Mouse (Mus musculus) C2C12 (cell line): ENCODE data around the gene Elmod2. TPM values are rescaled to one million over a fixed set of nuclear protein-coding genes. Genes with fewer than 3 reads are reported as not detected.
A peak's percentile ranks its signal among the peaks of the same experiment; 100 is the strongest.

Source experiments
- H3K27me3 ChIP-seq: one replicate; pipeline ENCODE4 v1.6.1; 2011; ENCODE audit not compliant: control insufficient read depth, insufficient read depth, insufficient read length
- H3K36me3 ChIP-seq: one replicate; pipeline ENCODE4 v1.6.1; 2011; ENCODE audit not compliant: control insufficient read depth, insufficient read depth
- H3K4me3 ChIP-seq: one replicate; pipeline ENCODE4 v1.5.1; 2011; ENCODE audit warnings: mild to moderate bottlenecking, control low read depth; ENCODE audit not compliant: poor library complexity, insufficient read depth, severe bottlenecking
- H3K79me2 ChIP-seq: one replicate; pipeline ENCODE4 v1.6.1; 2011; ENCODE audit not compliant: control insufficient read depth, insufficient read depth
- H3K79me3 ChIP-seq: one replicate; pipeline ENCODE4 v1.6.1; 2011; ENCODE audit warnings: low read depth, control low read depth
- H3ac ChIP-seq: one replicate; pipeline ENCODE3; 2011; ENCODE audit warnings: low read depth; ENCODE audit not compliant: control insufficient read depth, insufficient read length
- CEBPB ChIP-seq: IDR thresholded peaks from one replicate; pipeline ENCODE4 v1.6.1; 2011; ENCODE audit warnings: low read depth, mild to moderate bottlenecking, control low read depth, moderate library complexity
- CTCF ChIP-seq: IDR thresholded peaks from one replicate; pipeline ENCODE4 v1.5.1; 2011; ENCODE audit not compliant: control insufficient read depth, insufficient read depth, insufficient read length
- FOSL1 ChIP-seq: IDR thresholded peaks from one replicate; pipeline ENCODE4 v1.8.0; 2011; ENCODE audit warnings: mild to moderate bottlenecking, low read length; ENCODE audit not compliant: poor library complexity, insufficient read depth, severe bottlenecking
- MAX ChIP-seq: IDR thresholded peaks from one replicate; pipeline ENCODE4 v1.6.1; 2011; ENCODE audit warnings: mild to moderate bottlenecking, control low read depth
- MYOD1 ChIP-seq: IDR thresholded peaks from one replicate; pipeline ENCODE4 v1.6.1; 2011; ENCODE audit warnings: low read depth; ENCODE audit not compliant: control insufficient read depth, insufficient read length
- MYOG ChIP-seq: IDR thresholded peaks from one replicate; pipeline ENCODE4 v1.6.1; 2011; ENCODE audit not compliant: control insufficient read depth, insufficient read length; ENCODE audit errors: extremely low read depth
- USF1 ChIP-seq: IDR thresholded peaks from one replicate; pipeline ENCODE4 v1.6.1; 2011; ENCODE audit warnings: low read depth, mild to moderate bottlenecking, control low read depth, moderate library complexity
- polyA plus RNA-seq: library from polyadenylated mRNA; unstranded; fragments of >200 nt; fragmentation: generic; extraction: Trizol; gene quantifications from one replicate; pipeline ENCODE4 v1.2.1, GENCODE M21; 2012; ENCODE audit warnings: missing spikeins

The Elmod2 gene
- polyA plus RNA-seq, 1 experiment, result 1.3 TPM

GRCm38 (mm10) chr8:83351315-83351714, 19.0 kb upstream of the Elmod2 start:
- Histone ChIP-seq H3ac (no peak overlapping the region), H3K27me3 (peaks cover 26% of the 10 kb centered on the region), H3K36me3 (no peaks in the 10 kb centered on the region), H3K79me3 (no peaks in the 10 kb centered on the region), H3K4me3 (no peak overlapping the region), H3K79me2 (no peaks in the 10 kb centered on the region)
- no peak for TF ChIP-seq CEBPB
- no peak for TF ChIP-seq CTCF
- TF ChIP-seq MYOD1, result no peak
- TF ChIP-seq MAX, result no peak
- no peak for TF ChIP-seq USF1
- TF ChIP-seq FOSL1, result no peak
- no peak for TF ChIP-seq MYOG

GRCm38 (mm10) chr8:83348263-83348662, 16.0 kb upstream of the Elmod2 start, which contains the start of gene Mgat4d:
TSS of gene Mgat4d (plus strand) at chr8:83348471.
- H3K36me3 ChIP-seq, result no peaks in the 10 kb centered on the region
- H3K27me3 ChIP-seq, result peaks cover 26% of the 10 kb centered on the region
- TF ChIP-seq MAX (no peak), FOSL1 (no peak), MYOG (no peak), MYOD1 (no peak), CTCF (no peak), USF1 (no peak), CEBPB (no peak)
- H3K79me3 ChIP-seq, result no peaks in the 10 kb centered on the region
- H3K4me3 ChIP-seq, result no peak within 1 kb of the TSS
- no peaks in the 10 kb centered on the region for H3K79me2 ChIP-seq
- no peak within 1 kb of the TSS for H3ac ChIP-seq

- no peaks in the 10 kb centered on the region for H3K79me2 ChIP-seq
- H3K4me3 ChIP-seq, result no peak overlapping the region
- no peak for TF ChIP-seq MYOD1
- no peak for TF ChIP-seq MAX
- TF ChIP-seq CEBPB, result no peak
- TF ChIP-seq FOSL1, result no peak
- no peak for TF ChIP-seq MYOG
- no peak for TF ChIP-seq CTCF
- TF ChIP-seq USF1, result no peak
- no peak overlapping the region for H3ac ChIP-seq
- peaks cover 9% of the 10 kb centered on the region for H3K27me3 ChIP-seq
- no peaks in the 10 kb centered on the region for H3K36me3 ChIP-seq
- no peaks in the 10 kb centered on the region for H3K79me3 ChIP-seq
These were observed 10.4 kb upstream of the Elmod2 start for GRCm38 (mm10) chr8:83342693-83343092.

GRCm38 (mm10) chr8:83342076-83342475, 9.8 kb upstream of the Elmod2 start:
- no peaks in the 10 kb centered on the region for H3K79me2 ChIP-seq
- H3K27me3 ChIP-seq, result peaks cover 3% of the 10 kb centered on the region
- H3K79me3 ChIP-seq, result no peaks in the 10 kb centered on the region
- H3K36me3 ChIP-seq, result no peaks in the 10 kb centered on the region
- H3ac ChIP-seq, result no peak overlapping the region
- no peak overlapping the region for H3K4me3 ChIP-seq
- no peak for TF ChIP-seq CEBPB
- no peak for TF ChIP-seq MYOD1
- no peak for TF ChIP-seq FOSL1
- no peak for TF ChIP-seq MYOG
- TF ChIP-seq CTCF, result no peak
- no peak for TF ChIP-seq USF1
- TF ChIP-seq MAX, result no peak

- Histone ChIP-seq H3K4me3 (peak overlapping the region; percentile 78), H3K27me3 (peaks cover 3% of the 10 kb centered on the region), H3K79me2 (no peaks in the 10 kb centered on the region), H3K36me3 (no peaks in the 10 kb centered on the region), H3ac (no peak overlapping the region), H3K79me3 (no peaks in the 10 kb centered on the region)
- TF ChIP-seq MYOD1, result no peak
- no peak for TF ChIP-seq CEBPB
- TF ChIP-seq MAX, result no peak
- TF ChIP-seq USF1, result no peak
- TF ChIP-seq MYOG, result no peak
- TF ChIP-seq CTCF, result no peak
- no peak for TF ChIP-seq FOSL1
These were observed 578 bp upstream of the Elmod2 start for GRCm38 (mm10) chr8:83332864-83333263.

GRCm38 (mm10) chr8:83331567-83331898, 753 bp downstream of the Elmod2 start:
- H3K36me3 ChIP-seq, result no peaks in the 10 kb centered on the region
- TF ChIP-seq FOSL1 (no peak), MAX (no peak), CTCF (no peak), USF1 (peak; percentile 42), MYOG (no peak), MYOD1 (peak; percentile 22)
- no peak overlapping the region for H3ac ChIP-seq
- H3K79me3 ChIP-seq, result no peaks in the 10 kb centered on the region
- H3K4me3 ChIP-seq, result peak overlapping the region; percentile 78
- H3K27me3 ChIP-seq, result peaks cover 3% of the 10 kb centered on the region
- H3K79me2 ChIP-seq, result no peaks in the 10 kb centered on the region
